Mouse (Mus musculus) embryonic fibroblast, embryonic 13.5 days (primary cell): ENCODE results near the gene Nploc4.

Experiments
- CTCF ChIP-seq: IDR thresholded peaks from 2 replicates; pipeline ENCODE4 v1.5.1; 2011; ENCODE audit warnings: mild to moderate bottlenecking, control low read depth, low read length, moderate library complexity, borderline replicate concordance; ENCODE audit not compliant: insufficient read depth
- POLR2A ChIP-seq: IDR thresholded peaks from 2 replicates; pipeline ENCODE4 v1.6.1; 2011; ENCODE audit warnings: low read depth, mild to moderate bottlenecking, control low read depth, low read length, moderate library complexity

- TF ChIP-seq POLR2A (peak; percentile 63), CTCF (no peak)
Measured at GRCm38 (mm10) chr11:120378611-120379540, 58.6 kb downstream of the Nploc4 start, which contains the start of gene Faap100.
